Mouse (Mus musculus): Measurements from ENCODE around the gene Cemip. TPM values are rescaled to one million over a fixed set of nuclear protein-coding genes. Genes with fewer than 3 reads are reported as not detected.
A peak's percentile ranks its signal among the peaks of the same experiment; 100 is the strongest.

Gene Cemip
- polyA plus RNA-seq, 2 experiments: 0.59 to 0.83 TPM

DNA sequence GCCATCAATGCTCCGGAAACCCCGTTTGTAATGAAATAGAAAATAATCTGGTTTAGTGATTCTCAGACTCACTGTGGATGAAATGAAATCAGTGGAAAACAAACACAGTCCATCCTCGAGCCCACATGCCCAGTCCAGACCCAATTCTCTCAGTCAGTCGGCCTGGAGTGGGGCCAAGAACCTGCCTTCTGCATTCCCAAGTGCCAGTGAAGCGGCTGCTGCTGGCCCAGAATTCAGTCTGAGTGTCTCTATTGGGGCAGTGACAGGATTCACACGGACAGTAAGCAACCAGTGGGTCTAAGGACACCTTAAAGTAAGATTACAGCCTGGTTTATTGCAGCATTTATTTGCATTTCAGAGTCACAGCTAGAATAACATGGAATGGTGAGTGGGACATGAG, 10.2 kb upstream of the Cemip start:
- H3K36me3 ChIP-seq (ENCODE audit: control insufficient read depth, insufficient read depth, low read length): no peaks in the 10 kb centered on the region
- no peak overlapping the region for H3K4me3 ChIP-seq (replicated peaks; ENCODE audit: low read length)
- no peak overlapping the region for H3K9ac ChIP-seq (ENCODE audit: low read depth, low read length, severe bottlenecking)
- no peak overlapping the region for H3K27ac ChIP-seq (replicated peaks; ENCODE audit: low read depth, low read length)
- DNase-seq (ENCODE audit: low spot score): no peak
- H3K9me3 ChIP-seq (ENCODE audit: control insufficient read depth, low read length): no peaks in the 10 kb centered on the region
- WGBS: 61% methylated on average over 6 of the region's 6 CpGs
- no peak overlapping the region for H3K4me2 ChIP-seq (replicated peaks; ENCODE audit: low read depth, low read length, severe bottlenecking)
- no peak for ATAC-seq (ENCODE audit: low FRiP score, low read depth)
- TF ChIP-seq POLR2A (IDR thresholded peaks at IDR 0.05; ENCODE audit: borderline replicate concordance, extremely low read depth, insufficient read depth, insufficient read length): no peak
- H3K27me3 ChIP-seq (ENCODE audit: control insufficient read depth, insufficient read depth, low read length): no peaks in the 10 kb centered on the region
- H3K4me1 ChIP-seq (ENCODE audit: control insufficient read depth, insufficient read depth, low read length): no peaks in the 10 kb centered on the region

DNA sequence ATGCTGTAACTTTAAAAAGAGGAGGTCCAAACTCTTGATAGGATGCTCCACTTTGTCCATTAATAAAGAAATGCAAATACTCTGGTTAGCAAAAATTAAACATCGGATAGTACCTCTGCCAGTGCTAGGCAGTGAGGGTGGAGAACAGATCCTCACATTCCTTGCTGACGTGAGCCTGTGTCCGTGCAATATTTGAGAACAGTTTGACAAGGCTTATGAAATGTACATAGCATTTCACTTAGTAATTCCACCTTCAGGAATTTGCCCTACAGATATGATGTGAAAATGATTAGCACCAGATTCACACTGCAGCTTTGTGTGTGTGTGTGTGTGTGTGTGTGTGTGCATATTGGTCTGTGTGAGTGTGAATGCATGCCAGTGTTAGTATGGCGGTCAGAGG, 4.5 kb upstream of the Cemip start:
- H3K4me2 ChIP-seq (replicated peaks; ENCODE audit: low read depth, low read length, severe bottlenecking): no peak overlapping the region
- TF ChIP-seq POLR2A (IDR thresholded peaks at IDR 0.05; ENCODE audit: borderline replicate concordance, extremely low read depth, insufficient read depth, insufficient read length): no peak

DNA sequence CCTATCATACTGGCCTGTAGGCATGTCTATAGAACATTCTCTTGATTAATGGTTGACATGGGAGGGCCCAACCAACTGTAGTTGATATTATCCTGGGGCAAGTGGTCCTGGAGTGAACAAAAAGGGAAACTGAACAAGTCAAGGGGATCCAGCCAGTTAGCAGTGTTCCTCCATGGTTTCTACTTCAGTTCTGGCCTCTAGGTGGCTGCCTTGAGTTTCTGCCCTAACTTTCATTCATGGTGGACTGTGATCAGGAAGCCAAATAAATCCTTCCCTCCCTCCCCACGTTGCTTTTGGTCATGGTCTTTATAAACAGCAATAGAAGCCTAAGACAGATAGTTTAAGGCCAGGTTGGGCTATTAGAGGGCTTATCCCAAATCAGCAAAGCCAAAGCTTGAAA, 3.5 kb upstream of the Cemip start:
- H3K27ac ChIP-seq (replicated peaks; ENCODE audit: low read depth, low read length): no peak overlapping the region
- no peak overlapping the region for H3K4me3 ChIP-seq (replicated peaks; ENCODE audit: low read length)
- DNase-seq (ENCODE audit: low spot score) (no peak), ATAC-seq (ENCODE audit: low FRiP score, low read depth) (no peak)
- H3K4me2 ChIP-seq (replicated peaks; ENCODE audit: low read depth, low read length, severe bottlenecking): no peak overlapping the region
- no peaks in the 10 kb centered on the region for H3K36me3 ChIP-seq (ENCODE audit: control insufficient read depth, insufficient read depth, low read length)
- no peak for TF ChIP-seq POLR2A (IDR thresholded peaks at IDR 0.05; ENCODE audit: borderline replicate concordance, extremely low read depth, insufficient read depth, insufficient read length)
- peaks cover 28% of the 10 kb centered on the region for H3K27me3 ChIP-seq (ENCODE audit: control insufficient read depth, insufficient read depth, low read length)
- no peaks in the 10 kb centered on the region for H3K9me3 ChIP-seq (ENCODE audit: control insufficient read depth, low read length)
- 19% methylated on average over 1 of the region's 1 CpGs for WGBS
- peaks cover 4% of the 10 kb centered on the region; the same call in 1 of the 2 replicates for H3K4me1 ChIP-seq (ENCODE audit: control insufficient read depth, insufficient read depth, low read length)
- no peak overlapping the region for H3K9ac ChIP-seq (ENCODE audit: low read depth, low read length, severe bottlenecking)

More for the DNA sequence above, 4.5 kb upstream of the Cemip start:
- DNase-seq (ENCODE audit: low spot score) (no peak), ATAC-seq (ENCODE audit: low FRiP score, low read depth) (no peak)
- Histone ChIP-seq H3K9ac (ENCODE audit: low read depth, low read length, severe bottlenecking) (no peak overlapping the region), H3K27ac (replicated peaks; ENCODE audit: low read depth, low read length) (no peak overlapping the region), H3K27me3 (ENCODE audit: control insufficient read depth, insufficient read depth, low read length) (peaks cover 18% of the 10 kb centered on the region), H3K4me3 (replicated peaks; ENCODE audit: low read length) (no peak overlapping the region), H3K9me3 (ENCODE audit: control insufficient read depth, low read length) (no peaks in the 10 kb centered on the region), H3K4me1 (ENCODE audit: control insufficient read depth, insufficient read depth, low read length) (peaks cover 2% of the 10 kb centered on the region; the same call in 1 of the 2 replicates), H3K36me3 (ENCODE audit: control insufficient read depth, insufficient read depth, low read length) (no peaks in the 10 kb centered on the region)
- WGBS: 57% methylated on average over 4 of the region's 4 CpGs

GRCm38 (mm10) chr7:84088971-84089370, 2.7 kb upstream of the Cemip start:
- H3K4me1 ChIP-seq (ENCODE audit: control insufficient read depth, insufficient read depth, low read length): peaks cover 4% of the 10 kb centered on the region; the same call in 1 of the 2 replicates
- H3K9me3 ChIP-seq (ENCODE audit: control insufficient read depth, low read length): no peaks in the 10 kb centered on the region
- no peak overlapping the region for H3K9ac ChIP-seq (ENCODE audit: low read depth, low read length, severe bottlenecking)
- no peak overlapping the region for H3K4me3 ChIP-seq (replicated peaks; ENCODE audit: low read length)
- WGBS: 6% methylated on average over 4 of the region's 4 CpGs
- no peak overlapping the region for H3K4me2 ChIP-seq (replicated peaks; ENCODE audit: low read depth, low read length, severe bottlenecking)
- H3K27me3 ChIP-seq (ENCODE audit: control insufficient read depth, insufficient read depth, low read length): peaks cover 29% of the 10 kb centered on the region
- DNase-seq (ENCODE audit: low spot score) (peak; percentile 70), ATAC-seq (ENCODE audit: low FRiP score, low read depth) (no peak)
- no peak overlapping the region for H3K27ac ChIP-seq (replicated peaks; ENCODE audit: low read depth, low read length)
- H3K36me3 ChIP-seq (ENCODE audit: control insufficient read depth, insufficient read depth, low read length): no peaks in the 10 kb centered on the region
- no peak for TF ChIP-seq POLR2A (IDR thresholded peaks at IDR 0.05; ENCODE audit: borderline replicate concordance, extremely low read depth, insufficient read depth, insufficient read length)

- Histone ChIP-seq H3K27me3 (ENCODE audit: control insufficient read depth, insufficient read depth, low read length) (peaks cover 29% of the 10 kb centered on the region), H3K4me3 (replicated peaks; ENCODE audit: low read length) (no peak overlapping the region), H3K36me3 (ENCODE audit: control insufficient read depth, insufficient read depth, low read length) (no peaks in the 10 kb centered on the region), H3K4me1 (ENCODE audit: control insufficient read depth, insufficient read depth, low read length) (peaks cover 4% of the 10 kb centered on the region; the same call in 1 of the 2 replicates), H3K27ac (replicated peaks; ENCODE audit: low read depth, low read length) (no peak overlapping the region), H3K9ac (ENCODE audit: low read depth, low read length, severe bottlenecking) (no peak overlapping the region), H3K9me3 (ENCODE audit: control insufficient read depth, low read length) (no peaks in the 10 kb centered on the region), H3K4me2 (replicated peaks; ENCODE audit: low read depth, low read length, severe bottlenecking) (no peak overlapping the region)
- DNase-seq (ENCODE audit: low spot score) (no peak), ATAC-seq (ENCODE audit: low FRiP score, low read depth) (no peak)
- no peak for TF ChIP-seq POLR2A (IDR thresholded peaks at IDR 0.05; ENCODE audit: borderline replicate concordance, extremely low read depth, insufficient read depth, insufficient read length)
- 64% methylated on average over 3 of the region's 3 CpGs for WGBS
Observed at GRCm38 (mm10) chr7:84088191-84088590, 1.9 kb upstream of the Cemip start.

Data from limb, embryonic 14.5 days (tissue).